Mouse (Mus musculus): ENCODE measurements at regions not wholly inside any gene's neighbourhood (a gene's known extent, or its start where the extent isn't known, plus 50 kb on each side); places are given as distances from the start of the nearest gene placed in this dataset.
"Not testable (repeated sequence)": the region's sequence is repeated elsewhere in the genome, so short reads cannot be mapped to it uniquely, and the experiment has no call there.

DNA sequence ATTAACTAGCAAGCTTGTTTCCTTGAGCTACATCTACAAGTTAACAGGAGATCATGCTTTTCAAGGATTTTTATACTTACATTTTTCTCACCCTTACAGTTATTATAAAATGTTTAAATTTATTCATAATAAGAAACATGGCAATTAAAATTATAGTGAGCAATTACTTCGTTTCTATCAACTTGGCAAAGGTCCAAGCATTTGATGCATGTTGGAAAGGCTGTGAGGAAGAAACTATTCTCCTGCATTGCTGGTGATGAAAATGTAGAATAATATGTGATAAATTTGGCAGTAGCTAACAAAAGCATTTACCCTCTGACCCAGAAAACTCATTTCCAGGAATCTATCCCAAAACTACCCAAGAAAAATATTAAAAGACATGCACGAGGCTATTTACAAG, 114.8 kb upstream of the Vrk2 start:
- no peak for DNase-seq

DNA sequence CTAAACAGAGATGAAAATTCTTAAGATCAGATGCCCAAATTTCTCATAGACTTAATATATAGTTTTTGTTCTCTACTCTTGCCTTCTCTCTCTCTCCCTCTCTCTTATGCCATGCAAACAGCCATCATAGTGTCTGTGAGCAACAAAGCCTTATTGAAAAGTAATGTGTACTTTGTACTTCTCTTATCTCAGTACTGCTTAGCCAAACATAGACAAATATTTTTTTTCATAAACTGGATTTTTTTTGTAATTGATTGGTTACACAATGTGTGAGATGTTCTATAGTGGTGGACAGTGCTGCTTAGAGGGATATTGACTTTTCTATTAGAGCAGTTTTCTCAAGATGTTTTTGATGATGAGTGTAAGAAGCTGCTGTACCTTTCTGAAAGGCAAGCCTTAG, 90.1 kb upstream of the Vrk2 start:
- no peak for DNase-seq

DNA sequence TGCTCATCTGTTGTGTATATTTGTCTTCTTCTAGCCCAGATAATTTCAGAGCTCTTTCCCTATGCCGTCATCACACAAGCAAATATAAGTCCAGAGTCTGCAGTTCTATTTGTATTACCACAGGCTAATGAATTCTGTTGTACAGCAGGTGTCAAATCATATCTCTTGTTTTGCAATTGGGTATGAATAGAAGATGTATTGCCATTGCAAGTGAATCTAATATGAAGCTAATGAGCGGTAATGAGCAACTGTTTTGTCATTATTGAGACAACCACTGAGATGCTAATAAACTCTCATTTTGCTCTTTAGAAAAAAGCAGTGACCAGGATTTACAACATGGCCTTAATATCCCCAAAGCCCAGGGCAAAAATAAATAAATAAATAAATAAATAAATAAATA, 73.5 kb upstream of the Vrk2 start:
- no peak for DNase-seq

DNA sequence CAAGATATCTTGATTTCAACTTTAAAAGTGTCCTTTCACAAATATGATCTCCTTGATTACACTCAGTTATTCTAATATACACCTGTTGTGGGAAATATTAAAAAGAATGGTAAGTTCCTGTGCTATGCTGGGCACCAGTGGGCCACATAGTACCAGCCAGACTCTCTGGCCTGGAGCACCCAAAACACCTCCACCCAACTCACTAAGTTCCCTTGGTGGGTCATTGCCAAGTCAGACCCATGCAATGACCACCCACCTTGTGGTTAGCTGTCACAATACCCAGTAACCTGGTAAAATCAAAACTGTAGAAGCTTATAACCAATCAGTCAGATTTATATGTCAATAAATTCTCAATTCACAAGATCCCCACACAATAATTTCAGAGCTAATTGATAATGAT, 67.1 kb upstream of the Vrk2 start:
- DNase-seq: no peak

DNA sequence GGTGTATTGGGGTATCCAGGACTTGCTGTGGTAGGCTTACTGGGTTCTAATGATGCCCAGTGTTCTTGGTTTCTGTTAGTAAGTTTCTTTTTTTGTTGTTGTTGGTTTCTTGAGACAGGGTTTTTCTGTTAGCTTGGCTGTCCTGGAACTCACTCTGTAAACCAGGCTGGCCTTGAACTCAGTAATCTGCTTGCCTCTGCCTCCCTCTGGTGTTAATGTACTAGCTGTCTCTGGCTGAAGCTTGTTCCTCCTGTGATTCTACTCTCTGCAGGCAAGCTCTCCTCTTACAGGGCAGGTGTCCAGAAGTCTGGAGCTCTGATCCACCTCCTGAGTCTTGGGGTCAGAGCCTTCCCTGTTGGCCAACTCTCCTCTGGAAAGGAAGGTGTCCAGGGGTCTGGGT, 55.4 kb upstream of the Vrk2 start:
- not testable (repeated sequence) for DNase-seq
